In genomic region chr19:22631316-22631715, GRCm38 (mm10) we compare ENCODE assay signal across 8 mouse cellular contexts.
A peak's percentile ranks its signal among the peaks of the same experiment; 100 is the strongest.
DNase-seq lines count a peak whose midpoint lies in the region; ATAC-seq and TF ChIP-seq lines count a peak whose summit lies in the region.

No protein-coding gene starts in this region.

- H3K27ac ChIP-seq in ES-E14 (ENCODE audit: insufficient read depth, low read depth, low read length, poor library complexity, severe bottlenecking): no peak overlapping the region

- no peaks in the 10 kb centered on the region for H3K36me3 ChIP-seq in ES-E14 (ENCODE audit: control insufficient read depth, insufficient read depth, low read length, poor library complexity, severe bottlenecking)

- H3K4me3 ChIP-seq in ES-E14 (ENCODE audit: insufficient read depth in 1 of 2, low read depth in 1 of 2, low read length in 2 of 2, poor library complexity in 1 of 2, severe bottlenecking in 1 of 2): no peak overlapping the region

- peak; percentile 7 to 37 for DNase-seq in heart, postnatal 14 days
- no peak for DNase-seq in heart, adult 11 months
- peak; percentile 4 for DNase-seq in ES-E14 (ENCODE audit: low read depth, low spot score)
- peak; percentile 39 to 61 for DNase-seq in kidney, postnatal 25 days
- peak; percentile 42 for DNase-seq in lung, postnatal 36 days
- DNase-seq in thymus, postnatal 25 days: no peak
- no peak for DNase-seq in c-Kit-positive CD71-positive TER-119-positive erythroid progenitor cells, embryonic 14.5 days (ENCODE audit: low spot score)

- 0 out of 2 replicates have a peak, but pooled peaks have one; percentile 45 for ATAC-seq in common myeloid progenitor, adult 5-6 weeks (replicated peaks; ENCODE audit: low read depth, poor library complexity, severe bottlenecking)

- intact Hi-C loops in heart, postnatal 14 days (cut with DNase I): loop anchor here (1.0 to 10.0 kb wide), 3 partner anchors 79 to 294 kb away; no protein-coding TSS in a partner anchor

- in situ Hi-C loops in ES-E14 (cut with MboI; ENCODE audit: low sequenced_read_pairs in 2 of 2, unreplicated experiment in 2 of 2): no loop called here

- H3K4me1 ChIP-seq in ES-E14 (ENCODE audit: control insufficient read depth in 2 of 2, insufficient read depth in 2 of 2, low read length in 2 of 2, poor library complexity in 1 of 2): no peaks in the 10 kb centered on the region

- H3K9ac ChIP-seq in ES-E14 (ENCODE audit: insufficient read depth, low read depth, low read length, poor library complexity, severe bottlenecking): no peak overlapping the region

- H3K9me3 ChIP-seq in ES-E14 (ENCODE audit: control insufficient read depth, insufficient read depth, low read depth, low read length): no peaks in the 10 kb centered on the region

TF ChIP-seq in ES-E14, 5 proteins besides CTCF, POLR2A, EP300 and RAD21:
- no peak for TF ChIP-seq ZNF384 (IDR thresholded peaks at IDR 0.05; ENCODE audit: low read depth, low read length)
- peak; percentile 35; the same call in 1 of the 2 replicates for TF ChIP-seq ZC3H11A (IDR thresholded peaks at IDR 0.05; ENCODE audit: borderline replicate concordance, low read depth, low read length)

Comparison
In these comparisons a context has a peak if more than half of its experiments do, and no peak if none do; other contexts are left out.
1. DNase-seq: peak in heart, postnatal 14 days (2 of 2), ES-E14 (single experiment), kidney, postnatal 25 days (2 of 2) and lung, postnatal 36 days (single experiment); none in heart, adult 11 months (single experiment), thymus, postnatal 25 days (single experiment) and c-Kit-positive CD71-positive TER-119-positive erythroid progenitor cells, embryonic 14.5 days (single experiment).